Mouse (Mus musculus): ENCODE measurements around the gene Mug1.
"Not testable (repeated sequence)": the region's sequence is repeated elsewhere in the genome, so short reads cannot be mapped to it uniquely, and the experiment has no call there.

Mug1 gene

DNA sequence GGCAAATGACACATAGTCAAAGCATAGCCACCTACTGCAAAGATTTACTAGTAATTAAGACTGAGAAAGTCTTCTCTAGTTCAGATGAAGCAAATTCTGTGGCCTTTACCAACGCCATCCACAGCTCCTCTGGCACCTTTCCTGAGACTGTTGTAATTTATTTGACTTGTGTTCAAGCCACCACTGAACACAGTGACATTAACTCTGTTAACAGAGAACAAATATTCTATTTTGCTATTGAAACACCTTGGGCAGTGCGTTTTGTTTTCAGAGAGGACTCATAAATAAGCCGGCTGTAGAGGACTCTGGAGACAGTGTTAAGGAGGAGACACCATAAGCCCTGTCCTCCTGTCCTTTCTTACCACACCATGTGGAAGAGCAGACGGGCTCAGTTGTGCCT is at the start of gene Mug1:
Gene Mug1 (plus strand): TSS at position 271 of the 400 bp plus-strand sequence.
- not testable (repeated sequence) for DNase-seq (ENCODE audit: low spot score)

DNA sequence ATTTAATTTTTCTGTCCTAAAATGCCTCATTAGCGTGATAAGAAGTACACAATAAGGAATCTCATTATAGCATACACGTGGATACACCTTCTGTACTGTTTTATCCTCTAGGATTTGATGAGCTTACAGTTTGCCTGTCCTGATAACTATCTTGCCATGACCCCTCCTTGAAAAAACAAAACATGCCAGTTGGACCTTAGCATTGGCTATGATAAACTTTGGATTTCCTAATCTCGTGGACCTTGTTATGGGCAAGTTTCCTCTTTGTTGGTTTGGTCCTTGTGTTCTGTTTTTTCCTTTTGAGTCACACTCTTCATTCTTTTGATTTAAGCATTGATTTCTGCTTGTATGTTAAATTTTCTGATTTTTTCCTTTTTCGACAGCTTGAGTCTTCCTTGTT is 10.3 kb upstream of the Mug1 start:
- DNase-seq (ENCODE audit: low spot score) = no peak

DNA sequence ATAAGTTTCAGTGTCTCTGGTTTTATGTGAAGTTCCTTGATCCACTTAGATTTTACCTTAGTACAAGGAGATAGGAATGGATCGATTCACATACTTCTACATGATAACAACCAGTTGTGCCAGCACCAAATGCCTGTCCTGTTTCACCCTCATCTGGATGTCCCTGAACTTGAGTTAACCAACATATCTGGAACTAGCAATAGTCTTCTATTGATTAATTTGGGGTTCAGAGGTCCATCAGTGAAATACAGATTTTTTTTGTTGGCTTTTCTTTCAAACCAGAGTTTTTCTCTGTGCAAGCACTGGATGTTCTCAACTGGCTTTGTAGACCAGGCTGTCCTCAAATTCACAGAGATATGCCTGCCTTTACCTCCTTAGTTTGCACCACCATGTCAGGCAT is 2.0 kb upstream of the Mug1 start:
- no peak for DNase-seq (ENCODE audit: low spot score)

DNA sequence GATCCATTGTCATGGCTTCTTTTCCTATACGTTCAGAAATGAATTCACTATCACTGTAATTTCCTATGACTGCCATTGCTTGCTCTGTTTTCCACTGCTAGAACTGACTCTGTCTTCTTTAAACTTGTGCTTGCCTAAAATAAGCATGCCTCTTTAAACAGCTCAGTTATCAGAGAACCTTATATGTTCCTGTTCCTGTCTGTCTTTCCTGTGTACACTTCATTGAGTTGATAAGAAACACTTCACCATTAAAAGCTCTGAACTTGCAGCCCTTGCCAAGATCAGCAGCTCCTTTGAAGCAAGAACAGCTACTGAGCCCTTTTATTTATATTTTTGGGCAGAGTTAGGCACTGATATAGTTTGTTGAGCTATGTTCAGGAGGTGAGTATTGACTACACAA is 10.0 kb downstream of the Mug1 start:
- DNase-seq (ENCODE audit: low spot score) = no peak

All from left cerebral cortex, adult 11 months (tissue).